Mouse (Mus musculus) adipocyte (in vitro differentiated cells): ENCODE measurements around the gene Vtn.

Experiments used
- DNase-seq: peaks from one replicate; pipeline ENCODE4 v3.0.0-alpha.2; 2016; ENCODE audit warnings: low spot score

The Vtn gene

DNA sequence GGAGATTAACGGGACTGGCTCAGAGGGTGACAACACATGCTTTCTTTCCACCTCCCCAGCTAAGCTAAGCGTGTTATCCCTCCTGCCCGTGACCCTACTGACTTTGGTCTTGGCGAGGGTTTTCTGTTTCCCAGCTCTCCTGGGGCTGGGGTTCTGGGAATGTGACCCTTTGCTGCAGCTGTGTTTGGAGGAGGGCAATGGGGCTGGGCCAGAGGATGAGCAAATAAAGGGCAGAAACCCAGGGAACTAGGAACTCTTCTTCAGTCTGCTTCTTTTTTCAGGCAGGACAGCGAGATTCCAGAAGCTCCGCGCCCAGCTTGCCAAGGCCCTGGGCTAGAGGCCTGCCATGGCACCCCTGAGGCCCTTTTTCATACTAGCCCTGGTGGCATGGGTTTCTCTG lies at the start of gene Vtn:
Vtn (plus strand) TSS at position 88 of the 400 bp plus-strand sequence.
- no peak for DNase-seq

- DNase-seq = no peak
Observed at GRCm38 (mm10) chr11:78450337-78450736, 48.6 kb upstream of the Vtn start.

DNA sequence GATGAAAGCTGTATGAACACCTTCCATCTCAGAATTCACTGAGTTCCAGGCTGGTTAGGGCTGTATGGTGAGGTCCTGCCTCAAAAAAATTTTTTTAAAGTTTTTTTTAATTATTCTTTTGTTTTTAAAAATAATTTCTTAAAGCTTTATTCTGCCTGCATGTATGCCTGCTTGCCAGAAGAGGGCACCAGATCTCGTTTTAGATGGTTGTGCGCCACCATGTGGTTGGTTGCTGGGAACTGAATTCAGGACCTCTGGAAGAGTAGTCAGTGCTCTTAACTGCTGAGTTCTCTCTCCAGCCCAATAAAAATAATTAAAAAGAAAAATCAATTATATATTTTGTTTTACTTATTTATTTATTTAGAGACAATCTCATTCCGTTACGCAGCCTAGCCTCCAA lies 45.2 kb upstream of the Vtn start:
- peak; percentile 80 for DNase-seq

DNA sequence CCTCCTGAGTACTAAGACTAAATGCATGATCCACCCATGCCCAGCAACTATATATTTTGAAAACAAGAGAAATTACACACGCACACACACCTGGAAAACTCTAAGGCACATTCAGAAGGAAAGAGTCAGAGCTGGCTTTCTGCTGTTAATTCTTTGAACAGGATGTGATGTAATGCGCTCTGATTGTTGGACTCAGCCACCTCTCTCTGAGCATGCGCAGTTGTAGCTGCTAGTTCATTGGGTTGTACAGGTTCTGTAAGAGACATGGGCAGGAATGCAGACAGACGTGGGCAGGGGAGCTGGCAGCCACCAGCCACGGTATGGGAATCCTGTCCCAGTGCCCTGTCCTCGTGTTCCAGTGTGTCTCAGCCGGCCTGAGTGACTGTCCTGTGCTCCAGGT lies 44.6 kb upstream of the Vtn start:
- no peak for DNase-seq

GRCm38 (mm10) chr11:78455308-78455707 lies 43.6 kb upstream of the Vtn start:
- peak; percentile 64 for DNase-seq

DNA sequence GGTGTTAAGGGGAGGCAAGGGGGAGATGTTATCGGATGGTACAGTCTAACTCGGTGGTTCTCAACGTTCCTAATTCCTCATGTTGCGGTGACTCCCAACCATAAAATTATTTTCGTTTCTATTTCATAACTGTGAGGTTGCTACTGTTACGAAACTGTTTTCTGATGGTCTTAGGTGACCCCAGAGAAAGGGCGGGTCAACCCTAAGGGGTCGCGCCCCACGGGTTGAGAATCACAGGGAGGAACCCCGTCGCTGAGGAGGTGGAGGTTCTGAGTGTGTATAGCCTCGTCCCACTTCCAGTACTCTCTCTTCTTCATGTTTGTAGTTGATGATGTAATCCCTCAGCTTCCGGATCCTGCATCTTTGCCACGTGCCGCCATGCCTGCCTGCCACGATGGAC lies 40.2 kb upstream of the Vtn start:
- DNase-seq = no peak

GRCm38 (mm10) chr11:78461894-78462293 lies 37.0 kb upstream of the Vtn start:
- no peak for DNase-seq

DNA sequence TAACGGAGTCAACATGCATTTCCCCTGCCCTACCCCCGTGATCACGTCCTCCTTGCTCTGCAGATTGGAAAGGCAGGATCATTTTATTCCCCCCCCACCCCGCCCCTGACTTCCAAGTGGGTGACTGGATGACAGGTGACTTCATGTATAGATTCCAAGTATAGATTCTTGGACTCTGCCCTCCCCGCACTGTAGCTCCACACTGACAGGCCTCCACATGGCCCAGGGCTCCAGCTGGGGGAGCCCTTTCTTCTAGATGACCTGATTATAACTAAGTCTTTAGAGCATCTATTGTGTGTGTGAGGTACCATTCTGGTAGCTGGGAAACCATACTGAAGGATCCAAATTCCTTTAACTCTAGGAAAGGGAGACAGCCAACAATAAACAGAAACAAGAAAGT lies 36.2 kb upstream of the Vtn start:
- DNase-seq = no peak

GRCm38 (mm10) chr11:78463286-78464036 lies 35.4 kb upstream of the Vtn start:
- no peak for DNase-seq

DNA sequence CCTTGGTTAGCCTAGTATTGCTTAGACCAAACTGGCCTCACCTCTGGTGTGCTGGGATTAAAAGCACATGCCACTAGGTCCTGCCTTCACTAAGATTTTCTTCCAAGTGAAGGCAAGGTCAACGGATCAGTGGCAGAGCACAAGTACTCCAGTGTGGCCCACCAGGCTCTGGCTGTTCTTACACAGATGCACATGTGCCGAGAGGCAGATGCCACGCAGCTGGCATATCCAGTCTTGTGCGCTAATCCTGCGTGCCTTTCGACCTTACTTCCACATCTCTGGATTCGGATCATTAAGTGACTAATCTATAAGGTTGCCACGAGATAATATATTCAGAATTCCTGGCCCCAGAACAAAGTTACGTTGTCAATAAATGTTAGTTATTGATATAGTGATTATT lies 33.8 kb upstream of the Vtn start:
- DNase-seq = no peak

DNA sequence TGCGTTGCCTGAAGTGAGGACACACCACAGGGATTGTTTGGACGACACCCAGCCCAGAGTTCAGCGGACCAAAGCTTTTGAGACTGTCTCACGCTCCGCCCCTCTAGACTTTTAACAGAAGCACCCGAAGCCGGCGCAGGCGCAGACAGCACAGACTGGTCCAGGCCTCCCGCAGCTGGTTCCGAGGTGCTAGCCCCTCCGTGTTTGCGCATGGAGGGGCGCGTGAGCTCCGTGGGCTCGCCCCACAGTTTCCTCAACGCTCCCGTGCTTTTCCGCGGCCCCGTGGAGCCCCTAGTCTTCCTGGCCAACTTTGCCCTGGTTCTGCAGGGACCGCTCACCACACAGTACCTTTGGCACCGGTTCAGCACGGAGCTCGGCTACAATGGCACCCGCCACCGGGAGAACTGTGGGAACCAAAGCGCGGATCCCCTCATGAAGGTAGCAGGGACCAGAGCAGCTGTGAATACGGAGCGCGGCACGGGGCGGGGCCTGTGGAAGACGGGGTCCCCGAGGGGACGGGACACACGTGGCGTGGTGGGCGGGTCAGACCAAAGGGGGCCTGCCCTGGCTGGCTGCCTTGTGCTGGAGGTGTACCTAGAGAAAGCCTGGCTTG lies 33.2 kb upstream of the Vtn start, which contains the start of gene Slc46a1:
Slc46a1 (plus strand) TSS at position 130 of the 613 bp plus-strand sequence.
- peak; percentile 91 for DNase-seq

DNA sequence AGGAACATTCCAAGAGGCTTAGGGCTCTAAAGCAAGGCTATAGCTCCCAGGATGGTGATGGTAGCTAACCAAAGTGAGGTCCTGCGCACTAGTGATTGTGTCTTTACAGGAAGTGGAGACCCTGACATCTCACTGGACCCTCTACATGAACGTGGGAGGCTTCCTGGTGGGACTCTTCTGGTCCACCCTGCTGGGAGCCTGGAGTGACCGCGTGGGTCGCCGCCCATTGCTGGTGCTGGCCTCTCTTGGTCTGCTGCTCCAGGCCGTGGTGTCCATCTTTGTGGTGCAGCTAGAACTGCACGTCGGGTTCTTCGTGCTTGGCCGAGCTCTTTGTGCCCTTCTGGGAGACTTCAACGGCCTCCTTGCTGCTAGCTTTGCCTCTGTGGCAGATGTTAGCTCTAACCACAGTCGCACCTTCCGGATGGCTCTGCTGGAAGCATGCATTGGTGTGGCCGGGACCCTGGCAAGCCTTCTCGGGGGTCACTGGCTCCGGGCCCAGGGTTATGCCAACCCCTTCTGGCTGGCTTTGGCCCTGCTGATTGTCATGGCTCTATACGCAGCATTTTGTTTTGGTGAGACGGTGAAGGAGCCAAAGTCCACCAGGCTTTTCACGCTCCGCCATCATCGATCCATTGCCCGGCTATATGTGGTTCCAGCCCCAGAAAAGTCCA lies 32.5 kb upstream of the Vtn start:
- no peak for DNase-seq

DNA sequence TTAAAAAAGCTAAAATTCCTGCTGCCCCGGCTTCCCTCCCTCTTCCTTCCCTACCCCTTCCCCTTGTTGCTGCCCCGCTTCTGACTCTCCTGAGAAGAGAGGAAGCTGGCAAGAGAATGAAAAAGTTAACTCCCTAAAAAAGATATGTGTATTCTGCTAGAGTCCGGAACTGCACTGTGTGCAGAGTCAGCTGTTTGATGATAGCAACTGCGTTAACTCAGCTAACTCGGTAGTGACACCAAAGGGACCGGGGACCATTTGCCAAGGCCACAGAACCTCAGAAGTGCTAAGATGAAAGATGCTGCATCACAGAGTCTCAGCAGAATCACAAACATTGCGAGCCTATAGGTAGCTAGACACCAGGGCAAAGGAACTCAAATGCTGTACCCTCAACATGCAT lies 31.4 kb upstream of the Vtn start:
- DNase-seq = no peak

GRCm38 (mm10) chr11:78467932-78468331 lies 31.0 kb upstream of the Vtn start:
- DNase-seq = no peak

DNA sequence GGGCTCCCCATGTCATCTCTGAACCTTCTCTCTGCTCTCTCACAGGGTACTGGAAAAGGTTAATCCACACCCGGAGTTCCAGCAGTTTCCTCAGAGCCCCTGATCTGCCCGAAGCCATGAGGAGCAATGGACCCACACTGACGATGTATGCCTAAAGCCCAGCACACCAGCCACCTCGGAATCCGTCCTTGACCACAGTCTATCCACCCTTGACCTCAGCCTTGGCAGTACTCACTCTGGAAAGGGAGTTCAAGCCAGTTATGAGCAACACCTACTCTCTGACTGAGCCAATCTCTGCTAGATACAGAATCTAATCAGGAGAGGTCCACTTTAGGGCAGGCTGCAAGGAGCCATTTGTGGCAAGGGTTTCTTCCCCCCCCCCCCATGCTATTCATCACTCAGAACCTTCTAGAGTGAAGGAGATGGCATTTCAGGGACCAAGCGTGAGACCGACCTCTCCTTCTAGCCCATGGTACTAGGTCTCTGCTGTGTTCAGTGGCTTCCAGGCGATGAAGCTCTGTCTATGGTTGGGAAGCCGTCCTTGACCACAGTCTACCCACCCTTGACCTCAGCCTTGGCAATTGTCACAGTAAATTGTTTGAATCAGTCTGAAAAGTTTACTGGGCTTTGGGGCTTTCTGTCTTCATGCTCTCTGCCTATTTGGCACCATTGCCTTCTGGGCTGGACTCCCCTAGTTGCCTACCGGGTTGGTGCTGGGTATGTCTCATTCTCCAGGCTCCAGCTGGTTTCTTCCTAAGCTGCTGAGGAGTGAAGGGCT lies 27.4 kb upstream of the Vtn start:
- DNase-seq = no peak

- DNase-seq = no peak
Observed at GRCm38 (mm10) chr11:78475289-78475688, 23.6 kb upstream of the Vtn start.

GRCm38 (mm10) chr11:78483639-78484038 lies 15.3 kb upstream of the Vtn start:
- no peak for DNase-seq

GRCm38 (mm10) chr11:78488168-78488567 lies 10.7 kb upstream of the Vtn start:
- peak; percentile 58 for DNase-seq

DNA sequence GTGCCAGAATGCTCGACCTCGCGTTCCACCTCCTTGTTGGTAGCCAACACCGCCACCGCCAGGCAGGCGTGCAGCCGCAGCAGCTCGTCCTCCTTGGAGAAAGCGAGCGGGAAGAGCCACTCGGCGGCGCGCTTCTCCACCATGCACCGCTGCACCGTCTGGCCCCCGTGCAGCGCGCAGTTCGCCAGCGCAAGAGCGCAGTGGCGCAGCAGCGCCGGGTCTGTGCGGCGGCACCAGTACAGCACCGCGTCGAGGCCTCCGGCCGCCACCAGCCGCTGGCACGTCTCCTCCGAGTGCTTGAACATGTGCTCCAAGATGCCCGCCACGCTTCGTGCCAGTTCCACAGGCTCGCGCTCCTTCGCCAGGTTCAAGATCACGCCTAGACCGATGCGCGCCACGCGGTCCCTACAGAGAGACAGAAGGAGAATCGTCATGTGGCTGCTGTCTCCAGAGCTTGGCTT lies 8.1 kb upstream of the Vtn start:
- DNase-seq = no peak

- DNase-seq = peak; percentile 59
Observed at GRCm38 (mm10) chr11:78495904-78496303, 3.0 kb upstream of the Vtn start.

GRCm38 (mm10) chr11:78497071-78497541 lies 1.8 kb upstream of the Vtn start:
- DNase-seq = no peak
